Mouse (Mus musculus) thymus, postnatal 25 days (tissue): ENCODE data around the gene H2-Ab1.

Source experiments
- DNase-seq: peaks from one replicate; pipeline ENCODE4 v3.0.0; 2022

H2-Ab1 gene

DNA sequence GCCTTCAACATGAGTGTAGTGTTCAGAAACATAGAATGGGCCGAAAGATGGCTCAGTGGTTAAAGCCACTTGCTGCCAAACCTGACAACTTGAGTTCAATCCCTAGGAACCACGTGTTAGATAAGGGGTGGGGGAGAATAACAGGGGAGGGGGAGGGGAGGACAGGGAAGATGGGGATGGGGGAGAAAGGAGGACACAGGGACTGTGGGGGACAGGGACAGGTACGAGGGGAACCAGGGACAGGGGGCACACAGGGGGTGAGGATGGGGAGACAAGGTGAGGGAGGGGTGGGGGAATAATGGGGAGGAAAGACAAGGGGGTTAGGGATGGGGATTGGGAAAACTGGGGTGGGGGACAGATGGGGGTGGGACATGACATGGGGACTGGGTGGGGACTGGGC is 17.1 kb upstream of the H2-Ab1 start:
- no peak for DNase-seq

DNA sequence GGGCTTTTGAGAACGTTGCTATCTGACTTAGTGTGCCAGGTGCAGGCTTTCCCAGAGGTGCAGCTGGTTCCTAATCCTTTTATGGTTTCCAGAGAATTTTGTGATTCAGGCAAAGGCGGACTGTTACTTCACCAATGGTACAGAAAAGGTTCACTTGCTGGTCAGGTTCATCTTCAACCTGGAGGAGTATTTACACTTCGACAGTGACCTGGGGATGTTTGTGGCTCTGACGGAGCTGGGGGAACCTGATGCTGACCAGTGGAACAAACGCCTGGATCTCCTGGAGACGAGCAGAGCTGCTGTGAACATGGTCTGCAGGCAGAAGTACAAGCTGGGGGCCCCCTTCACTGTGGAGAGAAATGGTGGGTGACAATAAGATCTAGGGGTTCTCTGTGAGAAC is 16.6 kb upstream of the H2-Ab1 start:
- DNase-seq, result no peak

DNA sequence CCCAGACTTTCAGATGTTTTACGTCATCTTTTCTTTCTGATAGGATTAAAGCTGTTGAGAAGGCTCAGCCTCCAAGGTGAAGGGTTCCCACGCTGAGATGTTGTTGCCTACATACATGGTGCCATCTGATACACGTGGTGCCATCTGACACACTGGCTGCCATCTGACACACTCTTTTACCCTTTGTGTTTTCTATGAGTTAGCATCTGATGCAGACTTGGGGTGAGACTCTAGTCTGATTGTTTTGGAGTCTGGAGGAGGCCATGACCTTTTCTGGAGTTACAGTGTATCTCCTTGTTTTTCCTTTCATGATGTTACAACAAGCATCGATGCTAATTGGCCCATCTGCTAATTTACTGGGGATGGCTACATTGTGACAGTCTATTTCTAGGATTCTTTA is 12.8 kb upstream of the H2-Ab1 start:
- no peak for DNase-seq

DNA sequence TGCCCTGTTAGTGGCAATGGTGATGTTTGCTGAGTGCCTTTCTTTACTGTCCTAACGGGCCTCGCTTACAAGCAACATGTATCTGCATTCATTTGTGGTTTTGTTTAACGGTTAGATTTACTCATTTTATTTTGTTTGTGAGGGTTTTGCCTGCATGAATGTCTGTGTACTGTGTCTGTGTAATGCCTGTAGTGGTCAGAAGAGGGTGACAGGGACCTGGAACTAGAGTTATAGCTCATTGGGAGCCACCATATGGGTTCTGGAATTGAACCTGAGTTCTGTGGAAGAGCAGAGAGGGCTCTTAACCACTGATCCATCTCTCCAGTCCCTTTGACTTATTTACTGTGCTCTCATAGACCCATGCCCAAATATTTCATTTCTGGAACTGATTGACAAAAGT is 10.4 kb upstream of the H2-Ab1 start:
- DNase-seq, result no peak

DNA sequence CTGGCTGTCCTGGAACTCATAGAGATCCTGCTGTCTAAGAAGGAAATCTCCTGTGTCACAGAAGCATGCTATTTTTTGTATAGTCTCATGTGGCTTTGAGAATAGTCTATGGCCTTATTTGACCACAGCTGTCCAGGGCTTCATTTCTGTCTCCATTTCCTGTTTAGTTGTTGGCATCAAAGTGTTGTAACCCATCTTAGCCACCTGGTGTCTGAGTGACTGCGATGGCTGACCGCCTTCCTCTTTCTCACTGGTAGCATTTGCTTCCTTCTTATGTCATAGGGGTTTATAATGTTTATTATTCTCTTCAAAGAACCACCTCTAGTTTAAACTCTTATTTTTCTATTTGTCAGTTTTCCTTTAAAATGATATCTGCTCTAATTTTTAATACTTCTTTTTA is 8.7 kb upstream of the H2-Ab1 start:
- DNase-seq, result no peak

GRCm38 (mm10) chr17:34249361-34249760 is 8.1 kb upstream of the H2-Ab1 start:
- no peak for DNase-seq

- peak; percentile 55 for DNase-seq
These were observed 7.6 kb upstream of the H2-Ab1 start for GRCm38 (mm10) chr17:34249878-34250277.

GRCm38 (mm10) chr17:34251666-34252065 is 5.8 kb upstream of the H2-Ab1 start:
- DNase-seq, result no peak

DNA sequence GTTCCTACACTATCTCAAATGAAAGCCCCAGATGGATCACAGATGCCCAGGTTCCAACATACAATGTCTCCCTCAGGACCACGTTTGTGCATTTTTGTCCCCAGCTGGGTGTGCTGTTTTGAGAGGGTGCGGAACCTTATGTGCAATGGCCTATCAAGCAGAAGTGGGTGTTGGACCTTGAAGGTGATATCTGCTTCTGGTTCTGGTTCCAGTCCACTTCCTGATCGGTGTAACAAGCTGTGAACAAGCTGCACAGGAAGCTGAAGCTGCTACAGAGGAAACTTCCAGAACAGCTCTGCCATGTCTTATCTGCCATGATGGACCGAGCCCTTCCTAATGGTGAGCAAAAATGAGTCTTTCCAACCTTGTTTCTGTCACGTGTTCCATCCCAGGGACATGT is 988 bp upstream of the H2-Ab1 start:
- DNase-seq, result no peak

- DNase-seq, result no peak
These were observed 3.1 kb downstream of the H2-Ab1 start for GRCm38 (mm10) chr17:34260551-34260950.

- peak; percentile 36 for DNase-seq
These were observed 4.0 kb downstream of the H2-Ab1 start for GRCm38 (mm10) chr17:34261502-34261901.

GRCm38 (mm10) chr17:34263068-34263467 is 5.6 kb downstream of the H2-Ab1 start:
- peak; percentile 82 for DNase-seq

GRCm38 (mm10) chr17:34263811-34264371 is 6.4 kb downstream of the H2-Ab1 start:
- peak; percentile 65 for DNase-seq

DNA sequence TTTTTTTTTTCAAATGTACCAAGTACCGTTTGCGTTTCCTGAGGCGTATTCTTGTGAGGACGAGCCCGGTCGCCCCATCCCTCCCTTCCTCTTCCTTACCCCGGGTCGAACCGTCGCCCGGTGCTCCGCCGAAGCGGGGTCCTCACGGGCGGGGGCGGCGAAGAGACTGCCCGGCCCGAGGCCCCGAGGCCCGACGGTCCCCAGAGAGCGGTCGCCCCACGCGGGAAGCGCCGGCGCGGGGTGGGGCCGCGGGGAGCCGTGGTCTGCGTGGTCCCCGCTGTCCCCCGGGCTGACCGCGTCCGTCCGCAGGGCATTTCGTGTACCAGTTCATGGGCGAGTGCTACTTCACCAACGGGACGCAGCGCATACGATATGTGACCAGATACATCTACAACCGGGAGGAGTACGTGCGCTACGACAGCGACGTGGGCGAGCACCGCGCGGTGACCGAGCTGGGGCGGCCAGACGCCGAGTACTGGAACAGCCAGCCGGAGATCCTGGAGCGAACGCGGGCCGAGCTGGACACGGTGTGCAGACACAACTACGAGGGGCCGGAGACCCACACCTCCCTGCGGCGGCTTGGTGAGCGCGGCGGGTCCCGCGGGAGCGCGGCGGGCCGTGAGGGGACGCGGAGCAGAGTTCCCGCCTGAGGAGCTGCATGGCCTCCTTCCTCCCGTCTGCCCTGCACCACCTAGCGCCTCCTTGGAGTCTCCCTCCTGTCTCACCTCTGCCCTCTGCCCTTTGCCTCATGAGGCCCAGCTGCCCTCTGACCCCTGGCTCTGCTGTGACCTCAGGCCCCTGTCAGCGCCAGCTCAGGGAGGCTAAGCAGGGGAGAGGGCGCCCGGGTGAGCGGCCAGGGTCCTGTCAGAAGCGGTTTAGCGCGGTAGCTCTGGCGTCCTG is 7.2 kb downstream of the H2-Ab1 start:
- peak; percentile 42 for DNase-seq

DNA sequence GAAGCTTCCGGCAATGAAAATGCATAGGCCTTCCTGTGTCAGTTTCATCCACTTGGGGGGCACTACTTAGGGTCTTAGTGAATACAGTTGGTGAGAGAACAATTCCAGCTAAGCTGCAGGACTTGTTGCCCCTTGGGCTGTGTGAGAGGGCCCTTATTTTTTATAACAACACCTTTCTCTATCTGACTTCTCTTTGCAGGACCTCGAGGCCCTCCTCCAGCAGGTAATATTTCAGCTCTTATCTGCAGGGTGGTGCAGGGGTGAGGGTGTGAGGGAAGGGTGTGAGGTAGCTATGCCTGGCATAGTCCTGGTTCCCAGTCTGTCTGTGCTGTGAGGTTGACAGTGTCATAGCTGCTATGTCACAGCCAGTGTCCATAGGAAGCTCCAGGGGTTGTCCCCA is 10.8 kb downstream of the H2-Ab1 start:
- DNase-seq, result no peak

GRCm38 (mm10) chr17:34268748-34269147 is 11.3 kb downstream of the H2-Ab1 start:
- DNase-seq, result no peak

GRCm38 (mm10) chr17:34269817-34270216 is 12.3 kb downstream of the H2-Ab1 start:
- DNase-seq, result no peak

DNA sequence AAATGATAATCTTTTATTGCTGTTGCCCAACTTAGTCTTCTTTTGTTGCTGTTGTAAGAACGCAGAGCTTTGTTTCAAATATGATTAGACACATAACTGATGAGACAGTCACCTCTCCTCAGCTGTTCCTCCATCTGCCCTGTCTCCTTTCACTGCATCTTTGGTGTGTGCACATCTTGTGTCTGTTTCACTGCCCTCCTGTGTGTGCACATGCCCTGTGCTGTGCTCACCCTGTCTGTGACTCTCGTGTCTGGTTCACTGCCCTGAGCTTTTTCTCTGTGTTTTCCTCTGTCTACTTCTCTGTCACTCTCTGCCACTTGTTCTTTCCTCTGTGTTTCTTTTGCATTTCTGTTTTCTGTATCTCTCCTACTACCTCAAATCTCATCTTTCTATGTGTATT is 12.7 kb downstream of the H2-Ab1 start:
- no peak for DNase-seq

- DNase-seq, result no peak
These were observed 13.5 kb downstream of the H2-Ab1 start for GRCm38 (mm10) chr17:34270940-34271339.

- no peak for DNase-seq
These were observed 14.6 kb downstream of the H2-Ab1 start for GRCm38 (mm10) chr17:34272102-34272501.

DNA sequence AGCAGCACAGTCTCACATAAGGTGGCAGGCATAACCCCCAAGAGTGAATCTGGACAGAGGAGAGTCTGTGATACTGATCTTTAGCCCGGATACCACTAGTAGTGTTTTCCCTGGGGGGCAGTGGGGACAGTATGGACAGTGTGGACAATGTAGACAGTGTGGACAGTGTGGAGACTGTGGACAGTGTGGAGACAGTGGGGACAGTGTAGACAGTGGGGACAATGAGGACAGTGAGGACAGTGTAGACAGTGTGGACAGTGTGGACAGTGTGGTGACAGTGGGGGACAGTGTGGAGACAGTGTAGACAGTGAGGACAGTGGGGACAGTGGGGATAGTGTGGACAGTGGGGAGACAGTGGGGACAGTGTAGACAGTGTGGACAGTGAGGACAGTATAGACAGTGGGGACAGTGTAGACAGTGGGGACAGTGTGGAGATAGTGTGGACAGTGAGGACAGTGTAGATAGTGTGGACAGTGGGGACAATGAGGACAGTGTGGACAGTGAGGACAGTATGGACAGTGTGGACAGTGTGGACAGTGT is 23.1 kb downstream of the H2-Ab1 start:
- no peak for DNase-seq

- no peak for DNase-seq
These were observed 24.3 kb downstream of the H2-Ab1 start for GRCm38 (mm10) chr17:34281836-34282235.

DNA sequence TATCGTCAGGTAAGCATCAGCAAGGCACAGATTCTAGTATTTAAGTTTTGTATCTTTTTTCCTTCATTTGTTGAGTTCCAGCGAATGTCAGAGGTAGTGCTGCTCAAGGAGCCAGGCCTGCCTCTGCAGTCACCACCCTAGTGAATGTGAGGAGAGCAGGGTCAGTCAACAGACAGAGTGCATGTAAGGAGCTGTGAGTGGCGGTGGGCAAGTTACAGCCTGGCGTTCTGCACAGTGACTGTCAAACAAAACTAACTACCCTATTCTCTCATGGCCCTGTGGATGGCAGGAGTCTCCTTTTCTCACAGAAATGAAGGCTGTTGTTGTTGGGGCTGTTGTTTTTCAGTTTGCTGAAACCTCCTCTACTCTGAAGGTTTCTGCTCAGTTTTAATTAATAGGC is 27.9 kb downstream of the H2-Ab1 start:
- no peak for DNase-seq

- DNase-seq, result peak; percentile 69
These were observed 28.4 kb downstream of the H2-Ab1 start for GRCm38 (mm10) chr17:34285848-34286247.
